Mouse (Mus musculus) cerebellum, postnatal 10 days (tissue): ENCODE data around the gene Dctn3.

Source experiments
- DNase-seq, 2 experiments: peaks; one replicate each; pipeline ENCODE4 v3.0.0; 2021; ENCODE audit warnings: mixed read lengths in 2 of 2

Dctn3 gene

GRCm38 (mm10) chr4:41670836-41671235 is 52.1 kb downstream of the Dctn3 start:
- DNase-seq, result no peak

GRCm38 (mm10) chr4:41666646-41667045 is 56.3 kb downstream of the Dctn3 start:
- DNase-seq, result no peak

GRCm38 (mm10) chr4:41665009-41665675 is 57.8 kb downstream of the Dctn3 start:
- no peak for DNase-seq
